Mouse (Mus musculus) kidney, adult 2 months (tissue): Measurements from ENCODE around the gene Zfp275.

Experiments used
- CTCF ChIP-seq: fragments of 200-500 bp; conservative IDR thresholded peaks from 2 replicates; pipeline ENCODE4 v1.5.1; 2011; ENCODE audit warnings: low read depth, mild to moderate bottlenecking, control low read depth, low read length, moderate library complexity, mixed read lengths; ENCODE audit not compliant: insufficient read depth, insufficient read length
- POLR2A ChIP-seq: fragments of 200-500 bp; IDR thresholded peaks from one replicate; pipeline ENCODE4 v1.6.1; 2011; ENCODE audit warnings: low read depth, low read length, control low read depth

DNA sequence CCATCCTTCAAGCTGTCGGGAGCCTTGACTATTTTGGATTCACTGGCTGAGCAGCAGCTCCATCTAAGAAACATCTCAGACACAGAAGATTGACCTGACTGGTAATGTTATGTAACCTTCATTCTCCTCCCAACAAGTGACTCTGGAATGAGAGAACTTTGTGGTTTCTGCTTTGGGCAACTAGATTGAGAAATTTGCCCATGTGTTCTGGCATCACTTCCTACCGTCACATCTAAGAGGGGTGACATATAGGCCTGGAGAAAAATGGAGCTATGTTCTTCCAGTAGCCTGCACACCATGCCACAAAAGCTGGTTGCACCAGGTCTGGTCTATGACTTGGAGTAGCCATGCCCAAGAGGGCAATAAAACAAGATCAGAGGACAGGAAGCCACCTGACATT lies 13.7 kb downstream of the Zfp275 start:
- no peak for TF ChIP-seq POLR2A
- TF ChIP-seq CTCF, result no peak
